Mouse (Mus musculus) olfactory bulb, adult 2 months (tissue): ENCODE data around the gene Wif1.

Experiments
- CTCF ChIP-seq: fragments of 200-500 bp; IDR thresholded peaks from 2 replicates; pipeline ENCODE4 v1.5.1; 2012; ENCODE audit warnings: low read depth, mild to moderate bottlenecking, low read length, moderate library complexity; ENCODE audit not compliant: insufficient read depth
- POLR2A ChIP-seq: fragments of 200-500 bp; IDR thresholded peaks from 2 replicates; pipeline ENCODE4 v1.6.1; 2012; ENCODE audit warnings: mild to moderate bottlenecking, low read depth, low read length, moderate library complexity; ENCODE audit not compliant: insufficient read depth

GRCm38 (mm10) chr10:121099658-121100057 lies 65.9 kb downstream of the Wif1 start:
- no peak for TF ChIP-seq CTCF
- no peak for TF ChIP-seq POLR2A
